Mouse (Mus musculus): ENCODE measurements around the gene A630095N17Rik. TPM values are rescaled to one million over a fixed set of nuclear protein-coding genes. Genes with fewer than 3 reads are reported as not detected.

A630095N17Rik gene
- polyA plus RNA-seq, 1 experiment from 2014 or later: not detected

GRCm38 (mm10) chr1:75211141-75211708, 20.7 kb downstream of the A630095N17Rik start:
- peak overlapping the region; percentile 90 for H3K9ac ChIP-seq (replicated peaks)
- peak overlapping the region; percentile 97 for H3K4me3 ChIP-seq (replicated peaks)
- peaks cover 29% of the 10 kb centered on the region for H3K4me1 ChIP-seq (replicated peaks)
- H3K9me3 ChIP-seq: no peaks in the 10 kb centered on the region
- peaks cover 42% of the 10 kb centered on the region for H3K36me3 ChIP-seq
- no peak; the same call in 1 of the 2 replicates for ATAC-seq (ENCODE audit: insufficient number of reproducible peaks, insufficient read depth, low FRiP score, low TSS enrichment, low read depth)
- H3K27me3 ChIP-seq: peaks cover 7% of the 10 kb centered on the region; the same call in 1 of the 2 replicates
- H3K27ac ChIP-seq: no peak overlapping the region
- peak overlapping the region; percentile 92 for H3K4me2 ChIP-seq
- WGBS: 14% methylated on average over 17 of the region's 17 CpGs

DNA sequence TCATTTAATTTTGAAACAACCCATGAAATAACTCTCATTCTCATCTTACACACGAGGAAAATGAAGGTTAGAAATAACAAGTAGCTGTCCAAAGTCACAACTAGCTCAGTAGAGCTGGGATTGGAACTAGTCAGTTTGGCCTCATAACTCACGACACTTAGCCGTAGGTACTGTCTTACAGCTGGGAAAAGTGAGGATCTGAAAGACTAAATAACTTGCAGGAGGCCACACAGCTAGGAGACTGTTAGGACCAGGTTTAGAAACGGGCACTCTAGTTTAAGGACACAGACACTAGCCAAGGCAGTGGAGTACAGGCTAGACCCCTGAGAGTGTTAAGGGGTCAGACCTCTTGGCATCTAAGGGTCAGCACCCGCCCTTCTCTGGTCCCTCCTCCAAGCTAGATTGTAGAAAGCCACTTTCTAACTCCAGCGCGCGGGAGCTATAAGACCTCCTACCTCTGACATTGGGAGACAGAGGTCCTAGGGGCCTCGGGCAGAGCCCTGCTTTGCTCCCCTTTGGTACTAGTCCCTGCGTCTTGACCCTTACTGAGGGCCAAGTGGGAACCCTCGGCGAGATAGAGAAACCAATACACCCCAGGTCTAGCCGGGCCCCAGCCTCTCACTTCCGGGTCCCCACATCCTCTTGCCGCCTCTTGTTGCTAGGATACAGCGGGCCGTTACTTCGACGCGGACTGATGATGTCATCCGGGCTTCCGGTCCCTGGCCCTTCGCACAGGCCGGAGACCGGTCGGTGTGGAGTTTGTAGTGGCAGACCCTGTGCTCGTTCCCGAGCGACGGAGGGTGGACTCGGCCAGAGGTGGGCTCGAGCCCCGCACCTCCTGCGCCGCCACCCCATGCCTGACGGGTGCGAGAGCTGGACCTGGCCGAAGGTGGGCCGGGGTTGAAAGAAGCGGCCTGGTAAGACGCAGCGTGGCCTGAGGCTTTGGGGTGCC, 21.5 kb downstream of the A630095N17Rik start, which contains the start of the genes Glb1l and Stk16:
Gene Glb1l, minus strand, starts transcription at position 678 of the 952 bp plus-strand sequence.
Gene Stk16, plus strand, starts transcription at position 703 of the 952 bp plus-strand sequence.
- WGBS: 6% methylated on average over 42 of the region's 42 CpGs
- 0 out of 2 replicates have a peak within 1 kb of the TSS, but pooled peaks have one; percentile 45 for H3K27ac ChIP-seq

DNA sequence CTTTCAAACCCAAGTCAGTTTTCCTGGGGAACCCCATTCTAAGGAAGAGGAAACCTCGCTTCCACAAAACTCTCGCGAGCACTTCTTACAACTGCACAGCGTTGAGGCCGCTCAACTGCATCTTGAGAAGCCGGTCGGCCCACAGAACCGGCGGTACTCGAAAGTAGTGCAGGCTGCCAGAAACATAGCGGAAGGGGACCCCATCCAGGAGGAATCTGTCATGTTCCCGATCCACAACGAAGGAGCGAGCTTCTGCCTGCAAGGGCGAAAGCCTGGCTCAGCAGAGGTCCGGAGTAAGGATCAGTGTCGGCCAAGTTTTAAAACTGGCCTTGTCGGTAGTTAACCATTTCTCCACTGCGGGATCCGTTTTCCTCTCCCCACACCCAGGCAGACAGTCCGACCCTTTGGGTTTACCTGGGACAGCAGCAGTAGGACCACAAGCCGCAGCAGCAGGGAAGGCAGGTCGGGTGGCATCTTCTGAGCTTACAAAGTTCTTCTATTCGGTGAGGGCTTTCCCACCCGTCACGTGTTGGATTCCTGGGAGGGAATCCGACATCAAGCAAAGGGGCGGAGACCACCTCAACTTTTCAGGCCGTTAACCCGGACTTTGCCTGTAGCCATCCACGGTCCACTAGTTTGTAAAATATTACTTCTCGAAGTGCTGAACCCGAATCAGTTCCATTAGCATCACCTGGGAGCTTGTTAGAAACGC, 22.8 kb downstream of the A630095N17Rik start:
- Histone ChIP-seq H3K27me3 (no peaks in the 10 kb centered on the region; the same call in 1 of the 2 replicates), H3K4me1 (replicated peaks) (peaks cover 29% of the 10 kb centered on the region), H3K4me3 (replicated peaks) (peak overlapping the region; percentile 97), H3K36me3 (peaks cover 24% of the 10 kb centered on the region), H3K9me3 (no peaks in the 10 kb centered on the region), H3K27ac (no peak overlapping the region), H3K9ac (replicated peaks) (peak overlapping the region; percentile 70), H3K4me2 (peak overlapping the region; percentile 92)
- no peak for ATAC-seq (ENCODE audit: insufficient number of reproducible peaks, insufficient read depth, low FRiP score, low TSS enrichment, low read depth)
- 14% methylated on average over 34 of the region's 34 CpGs for WGBS

More for the DNA sequence above, 21.5 kb downstream of the A630095N17Rik start, which contains the start of the genes Glb1l and Stk16:
- H3K9ac ChIP-seq (replicated peaks): peak within 1 kb of the TSS; percentile 90
- H3K9me3 ChIP-seq: no peaks in the 10 kb centered on the region
- peaks cover 29% of the 10 kb centered on the region for H3K4me1 ChIP-seq (replicated peaks)
- peaks cover 37% of the 10 kb centered on the region for H3K36me3 ChIP-seq
- peak within 1 kb of the TSS; percentile 92 for H3K4me2 ChIP-seq
- H3K27me3 ChIP-seq: no peaks in the 10 kb centered on the region; the same call in 1 of the 2 replicates
- H3K4me3 ChIP-seq (replicated peaks): peak within 1 kb of the TSS; percentile 97
- peak; percentile 75 for ATAC-seq (ENCODE audit: insufficient number of reproducible peaks, insufficient read depth, low FRiP score, low TSS enrichment, low read depth)

GRCm38 (mm10) chr1:75201236-75201635, 30.7 kb downstream of the A630095N17Rik start:
- 86% methylated on average over 1 of the region's 1 CpGs for WGBS
- Histone ChIP-seq H3K36me3 (peaks cover 40% of the 10 kb centered on the region), H3K27me3 (no peaks in the 10 kb centered on the region), H3K27ac (no peak overlapping the region), H3K4me3 (replicated peaks) (no peak overlapping the region), H3K9me3 (no peaks in the 10 kb centered on the region), H3K9ac (replicated peaks) (no peak overlapping the region), H3K4me1 (replicated peaks) (no peaks in the 10 kb centered on the region), H3K4me2 (no peak overlapping the region)
- ATAC-seq (ENCODE audit: insufficient number of reproducible peaks, insufficient read depth, low FRiP score, low TSS enrichment, low read depth): no peak

GRCm38 (mm10) chr1:75192452-75192851, 39.5 kb downstream of the A630095N17Rik start:
- peak overlapping the region; percentile 92 for H3K4me2 ChIP-seq
- H3K27me3 ChIP-seq: no peaks in the 10 kb centered on the region
- ATAC-seq (ENCODE audit: insufficient number of reproducible peaks, insufficient read depth, low FRiP score, low TSS enrichment, low read depth): no peak
- peaks cover 43% of the 10 kb centered on the region for H3K36me3 ChIP-seq
- H3K4me1 ChIP-seq (replicated peaks): peaks cover 17% of the 10 kb centered on the region
- peak overlapping the region; percentile 83 for H3K9ac ChIP-seq (replicated peaks)
- no peaks in the 10 kb centered on the region for H3K9me3 ChIP-seq
- peak overlapping the region; percentile 81 for H3K4me3 ChIP-seq (replicated peaks)
- H3K27ac ChIP-seq: peak overlapping the region; percentile 93
- WGBS: under 1% methylated on average over 19 of the region's 19 CpGs

DNA sequence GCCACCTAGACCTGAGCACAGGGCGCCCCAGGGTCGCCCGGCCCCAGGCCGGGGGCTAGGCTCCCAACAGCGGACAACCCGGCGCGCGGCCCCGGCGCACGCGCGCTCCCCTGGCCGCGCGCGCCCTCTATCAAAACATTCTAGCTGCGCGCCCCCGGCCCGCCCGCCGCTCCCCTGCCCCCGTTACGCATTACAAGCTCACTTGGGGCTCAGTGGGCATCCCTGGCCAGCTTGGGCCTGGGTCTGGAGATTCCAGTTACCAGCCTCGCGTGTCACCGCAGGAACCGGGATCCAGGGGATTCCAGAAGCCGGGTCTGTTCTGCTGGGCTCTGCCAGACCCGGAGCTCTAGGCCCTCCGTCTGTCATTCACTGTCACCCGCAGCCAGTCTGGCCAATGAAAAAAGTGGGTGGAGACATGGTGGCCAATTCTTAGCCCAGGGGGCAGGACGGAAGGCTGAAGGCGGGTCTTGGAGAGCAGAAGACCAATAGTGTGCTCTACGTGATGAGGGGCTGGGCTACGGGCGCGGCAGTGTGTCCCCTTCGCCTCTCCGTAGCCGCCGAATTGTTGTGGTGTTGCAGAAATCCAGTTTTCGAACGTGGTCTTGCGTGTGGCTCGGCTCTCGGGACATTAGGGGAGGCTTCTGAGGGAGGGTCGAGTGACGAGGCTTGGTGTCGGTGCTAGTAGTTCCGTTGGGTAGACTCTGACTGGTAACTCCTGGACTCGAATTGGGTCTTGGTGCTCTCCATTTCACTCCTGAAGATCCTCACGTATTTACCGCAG, 40.1 kb downstream of the A630095N17Rik start, which contains the start of the genes Ankzf1 and Atg9a:
Gene Ankzf1, plus strand, starts transcription at position 530 of the 781 bp plus-strand sequence.
Gene Atg9a, minus strand, starts transcription at position 575 of the 781 bp plus-strand sequence.
- Histone ChIP-seq H3K27ac (peak within 1 kb of the TSS; percentile 93), H3K27me3 (no peaks in the 10 kb centered on the region), H3K4me3 (replicated peaks) (peak within 1 kb of the TSS; percentile 81), H3K4me2 (peak within 1 kb of the TSS; percentile 92), H3K4me1 (replicated peaks) (peaks cover 17% of the 10 kb centered on the region), H3K9ac (replicated peaks) (peak within 1 kb of the TSS; percentile 83), H3K36me3 (peaks cover 43% of the 10 kb centered on the region), H3K9me3 (no peaks in the 10 kb centered on the region)
- under 1% methylated on average over 56 of the region's 56 CpGs for WGBS
- ATAC-seq (ENCODE audit: insufficient number of reproducible peaks, insufficient read depth, low FRiP score, low TSS enrichment, low read depth): peak; percentile 98

DNA sequence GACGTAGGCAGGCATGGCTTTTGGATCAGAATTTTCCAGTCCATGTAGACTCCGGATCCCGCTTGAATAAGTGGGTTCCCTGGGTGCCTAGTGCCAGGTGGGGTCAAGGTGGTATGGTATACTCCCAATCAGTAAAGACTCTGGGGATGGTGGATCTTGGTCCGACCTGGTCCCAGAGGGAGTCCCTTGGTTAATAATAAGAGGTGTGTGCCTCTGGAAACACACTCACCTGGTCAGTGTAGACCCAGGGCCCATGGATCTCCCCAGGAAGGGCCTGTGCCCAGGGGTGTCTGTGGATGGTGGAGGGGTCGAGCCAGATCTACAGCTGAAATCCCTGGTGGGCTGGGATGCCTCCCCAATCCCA, 40.7 kb downstream of the A630095N17Rik start:
- no peaks in the 10 kb centered on the region for H3K9me3 ChIP-seq
- ATAC-seq (ENCODE audit: insufficient number of reproducible peaks, insufficient read depth, low FRiP score, low TSS enrichment, low read depth): no peak
- 47% methylated on average over 5 of the region's 5 CpGs for WGBS

DNA sequence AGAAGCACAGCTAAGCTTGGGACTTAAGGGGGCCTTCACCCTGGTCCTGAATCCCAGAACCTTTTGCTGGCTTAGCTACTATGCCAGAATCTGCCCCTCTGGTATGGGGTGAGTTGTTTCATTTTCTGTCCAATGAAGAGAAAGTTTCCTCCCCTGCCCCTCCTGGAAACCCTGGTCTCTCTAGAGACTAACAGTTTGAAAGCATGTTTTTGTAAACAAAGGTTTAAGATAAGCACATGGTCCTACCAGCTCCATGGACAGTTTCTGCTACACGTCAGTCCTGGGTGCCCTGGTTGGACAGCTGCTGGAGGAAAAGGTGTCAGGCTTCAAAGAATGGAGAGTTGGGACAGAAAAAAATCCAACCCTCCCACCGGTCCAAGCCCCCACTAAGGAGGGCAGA, 41.3 kb downstream of the A630095N17Rik start:
- Histone ChIP-seq H3K27me3 (no peaks in the 10 kb centered on the region), H3K4me3 (replicated peaks) (peak overlapping the region; percentile 81), H3K36me3 (peaks cover 43% of the 10 kb centered on the region), H3K4me1 (replicated peaks) (peaks cover 17% of the 10 kb centered on the region), H3K27ac (no peak overlapping the region), H3K9ac (replicated peaks) (peak overlapping the region; percentile 83), H3K9me3 (no peaks in the 10 kb centered on the region), H3K4me2 (peak overlapping the region; percentile 92)
- 56% methylated on average over 2 of the region's 2 CpGs for WGBS
- no peak for ATAC-seq (ENCODE audit: insufficient number of reproducible peaks, insufficient read depth, low FRiP score, low TSS enrichment, low read depth)

More for the DNA sequence above, 40.7 kb downstream of the A630095N17Rik start:
- peaks cover 17% of the 10 kb centered on the region for H3K4me1 ChIP-seq (replicated peaks)
- H3K36me3 ChIP-seq: peaks cover 43% of the 10 kb centered on the region
- H3K27me3 ChIP-seq: no peaks in the 10 kb centered on the region
- peak overlapping the region; percentile 81 for H3K4me3 ChIP-seq (replicated peaks)
- H3K27ac ChIP-seq: peak overlapping the region; percentile 79
- H3K9ac ChIP-seq (replicated peaks): peak overlapping the region; percentile 83
- peak overlapping the region; percentile 92 for H3K4me2 ChIP-seq

DNA sequence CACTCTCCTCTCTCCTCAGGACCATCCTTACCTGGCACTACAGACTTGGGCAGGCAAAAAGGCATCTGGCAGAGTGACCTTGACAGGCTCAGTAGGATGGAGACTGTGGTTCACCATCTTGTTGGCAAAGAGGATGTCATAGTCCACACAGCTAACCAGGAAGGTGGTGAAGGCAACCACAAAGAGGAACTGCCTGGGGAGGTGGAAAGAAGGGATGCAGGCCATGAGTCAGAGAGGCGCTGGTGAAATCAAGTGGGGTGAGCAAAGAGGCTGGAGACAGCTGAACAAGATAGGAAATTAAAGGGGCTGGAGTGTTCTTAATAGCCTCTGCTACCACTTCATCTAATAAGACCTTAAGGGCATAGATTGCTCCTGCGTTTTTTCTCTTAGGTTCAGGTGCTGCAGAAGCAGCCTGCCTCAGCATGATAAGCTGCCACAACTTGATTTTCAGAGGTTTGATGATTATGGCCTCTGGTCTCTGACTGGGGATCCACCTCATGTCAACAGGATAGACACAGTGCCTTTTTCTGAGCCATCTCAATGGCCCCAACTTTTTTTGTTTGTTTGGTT, 43.9 kb downstream of the A630095N17Rik start:
- H3K36me3 ChIP-seq: peaks cover 56% of the 10 kb centered on the region
- no peaks in the 10 kb centered on the region for H3K27me3 ChIP-seq
- WGBS: 83% methylated on average over 2 of the region's 2 CpGs
- peaks cover 10% of the 10 kb centered on the region for H3K4me1 ChIP-seq (replicated peaks)
- H3K9ac ChIP-seq (replicated peaks): no peak overlapping the region
- no peak overlapping the region for H3K4me3 ChIP-seq (replicated peaks)
- ATAC-seq (ENCODE audit: insufficient number of reproducible peaks, insufficient read depth, low FRiP score, low TSS enrichment, low read depth): no peak
- no peak overlapping the region for H3K4me2 ChIP-seq
- H3K9me3 ChIP-seq: no peaks in the 10 kb centered on the region
- H3K27ac ChIP-seq: no peak overlapping the region

DNA sequence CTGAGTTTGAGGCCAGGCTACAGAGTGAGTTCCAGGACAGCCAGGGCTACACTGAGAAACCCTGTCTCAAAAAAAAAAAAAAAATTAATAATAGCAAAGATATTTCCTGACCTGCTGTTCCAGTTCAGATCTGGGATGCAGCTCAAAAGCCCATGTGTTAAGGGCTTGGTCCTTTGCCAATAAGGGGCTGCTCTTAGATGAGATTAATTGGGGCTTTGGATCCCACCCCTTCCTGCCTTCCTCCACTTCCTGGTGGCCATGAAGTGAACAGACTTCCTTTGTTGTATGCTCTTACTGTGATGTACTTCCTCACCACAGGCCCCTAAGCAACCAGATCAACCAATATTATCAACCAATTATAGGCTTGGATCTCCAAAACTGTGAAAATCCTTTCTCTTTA, 44.8 kb downstream of the A630095N17Rik start:
- no peaks in the 10 kb centered on the region for H3K9me3 ChIP-seq
- H3K9ac ChIP-seq (replicated peaks): no peak overlapping the region
- H3K4me1 ChIP-seq (replicated peaks): peaks cover 8% of the 10 kb centered on the region
- no peak overlapping the region for H3K27ac ChIP-seq
- no peaks in the 10 kb centered on the region for H3K27me3 ChIP-seq
- ATAC-seq (ENCODE audit: insufficient number of reproducible peaks, insufficient read depth, low FRiP score, low TSS enrichment, low read depth): no peak
- H3K4me3 ChIP-seq (replicated peaks): no peak overlapping the region
- no peak overlapping the region for H3K4me2 ChIP-seq
- H3K36me3 ChIP-seq: peaks cover 65% of the 10 kb centered on the region
